Mouse (Mus musculus) lung, adult 2 months (tissue): ENCODE data around the gene Med19.

ENCODE experiments used
- CTCF ChIP-seq: fragments of 200-500 bp; IDR thresholded peaks from 2 replicates; pipeline ENCODE4 v1.5.1; 2011; ENCODE audit warnings: mild to moderate bottlenecking, low read length, control low read depth; ENCODE audit not compliant: insufficient read depth
- POLR2A ChIP-seq: fragments of 200-500 bp; IDR thresholded peaks from 2 replicates; pipeline ENCODE4 v1.6.1; 2011; ENCODE audit warnings: low read depth, mild to moderate bottlenecking, control low read depth, low read length, borderline replicate concordance; ENCODE audit errors: extremely low read depth

DNA sequence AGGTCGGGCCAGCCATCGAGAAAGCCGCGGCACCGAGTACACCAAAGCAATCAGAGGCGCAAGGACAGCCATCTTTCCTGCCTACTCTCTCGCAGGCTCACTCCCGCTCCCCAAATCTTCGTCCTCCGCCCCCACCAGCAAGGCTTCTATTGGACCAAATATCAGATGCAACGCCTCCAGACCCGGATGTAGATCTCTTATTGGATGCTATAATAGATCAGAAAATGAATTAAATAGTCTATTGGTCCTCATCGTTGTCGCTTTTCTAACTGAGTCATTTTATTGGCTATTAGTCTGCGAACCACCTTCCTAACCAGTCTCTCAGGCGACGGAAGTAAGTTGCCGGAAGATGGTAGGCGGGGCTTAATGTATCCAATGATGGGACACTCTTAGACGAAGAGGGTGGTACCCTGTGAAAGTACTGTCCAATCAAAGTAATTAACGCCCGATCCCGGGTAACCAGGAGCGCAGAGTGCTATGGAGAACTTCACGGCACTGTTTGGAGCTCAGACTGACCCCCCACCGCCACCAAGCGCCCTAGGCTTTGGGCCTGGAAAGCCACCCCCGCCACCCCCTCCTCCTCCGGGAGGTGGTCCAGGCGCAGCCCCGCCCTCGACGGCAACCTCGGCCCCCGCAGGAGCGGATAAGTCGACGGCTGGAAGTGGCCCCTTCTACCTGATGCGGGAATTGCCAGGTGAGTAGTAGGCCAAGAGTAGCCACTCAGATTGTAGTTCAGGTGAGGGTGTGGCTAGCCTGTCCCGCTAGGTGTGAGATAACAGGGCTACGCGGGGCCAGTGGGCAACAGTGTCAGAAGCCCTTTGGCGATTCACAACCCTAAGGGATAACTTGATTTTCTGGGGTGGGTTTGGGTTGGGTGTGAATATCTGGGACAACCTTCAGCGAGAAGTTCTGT lies at the start of gene Med19, which contains the start of gene Gm28635:
- TF ChIP-seq CTCF (no peak), POLR2A (peak; percentile 56; the same call in 1 of the 2 replicates)
